In genomic region chr1:180604579-180604978, GRCm38 (mm10) we compare ENCODE assay signal across 10 mouse cellular contexts. TPM values are rescaled to one million over a fixed set of nuclear protein-coding genes. Genes with fewer than 3 reads are reported as not detected.
DNase-seq lines count a peak whose midpoint lies in the region; ATAC-seq lines count a peak whose summit lies in the region.
"Had no signal": no experiment of that assay in that cellular context is flagged by ENCODE, and none has a peak within 500 bp of the region (broad histone marks: within the 10 kb centered on the region; RNA-seq: fewer than 3 reads in every experiment).

No protein-coding gene starts in this region.

- WGBS in limb, embryonic 13.5 days, result 60% methylated on average over 4 of the region's 4 CpGs
- WGBS in limb, embryonic 10.5 days, result 75% methylated on average over 4 of the region's 4 CpGs
- 34% methylated on average over 4 of the region's 4 CpGs for WGBS in heart, embryonic 13.5 days
- WGBS in forebrain, embryonic 11.5 days, result 84% methylated on average over 4 of the region's 4 CpGs

- no peak overlapping the region for H3K9ac ChIP-seq in limb, embryonic 13.5 days
- no peak overlapping the region for H3K9ac ChIP-seq in heart, embryonic 13.5 days
- H3K9ac ChIP-seq in forebrain, embryonic 11.5 days (ENCODE audit: low read length), result no peak overlapping the region
- H3K9ac ChIP-seq: hindbrain, embryonic 15.5 days; neural tube, embryonic 12.5 days had no signal

- H3K9me3 ChIP-seq in limb, embryonic 13.5 days, result no peaks in the 10 kb centered on the region
- no peaks in the 10 kb centered on the region for H3K9me3 ChIP-seq in limb, embryonic 10.5 days (replicated peaks)
- no peaks in the 10 kb centered on the region for H3K9me3 ChIP-seq in heart, embryonic 13.5 days
- no peaks in the 10 kb centered on the region for H3K9me3 ChIP-seq in forebrain, embryonic 11.5 days (ENCODE audit: control insufficient read depth, low read length)
- H3K9me3 ChIP-seq: hindbrain, embryonic 15.5 days; neural tube, embryonic 12.5 days had no signal

- H3K27me3 ChIP-seq in limb, embryonic 13.5 days, result no peaks in the 10 kb centered on the region
- no peaks in the 10 kb centered on the region for H3K27me3 ChIP-seq in limb, embryonic 10.5 days (ENCODE audit: low read depth, poor library complexity, severe bottlenecking)
- no peaks in the 10 kb centered on the region for H3K27me3 ChIP-seq in heart, embryonic 13.5 days (replicated peaks)
- H3K27me3 ChIP-seq in forebrain, embryonic 11.5 days (ENCODE audit: control insufficient read depth, insufficient read depth, low read length), result no peaks in the 10 kb centered on the region
- H3K27me3 ChIP-seq: hindbrain, embryonic 15.5 days; neural tube, embryonic 12.5 days had no signal

- intact Hi-C loops in left cerebral cortex, postnatal 10 days (cut with DNase I), result no loop called here

- no peak overlapping the region for H3K4me2 ChIP-seq in limb, embryonic 13.5 days (replicated peaks)
- H3K4me2 ChIP-seq in heart, embryonic 13.5 days, result peak overlapping the region; percentile 13; the same call in 1 of the 2 replicates
- H3K4me2 ChIP-seq in forebrain, embryonic 11.5 days (ENCODE audit: low read depth, low read length, severe bottlenecking), result no peak overlapping the region
- H3K4me2 ChIP-seq: hindbrain, embryonic 15.5 days; neural tube, embryonic 12.5 days had no signal

- peak; percentile 59; the same call in 1 of the 2 replicates for ATAC-seq in limb, embryonic 13.5 days (ENCODE audit: low FRiP score, low read depth)
- ATAC-seq in heart, embryonic 13.5 days (ENCODE audit: extremely low read depth, insufficient number of reproducible peaks, low FRiP score, low TSS enrichment), result peak; percentile 44; the same call in 1 of the 2 replicates
- ATAC-seq in forebrain, embryonic 11.5 days (replicated peaks; ENCODE audit: low FRiP score), result no peak

- peaks cover 51% of the 10 kb centered on the region for H3K36me3 ChIP-seq in limb, embryonic 13.5 days
- H3K36me3 ChIP-seq in limb, embryonic 10.5 days, result peaks cover 63% of the 10 kb centered on the region
- peaks cover 40% of the 10 kb centered on the region for H3K36me3 ChIP-seq in heart, embryonic 13.5 days
- peaks cover 5% of the 10 kb centered on the region; the same call in 1 of the 2 replicates for H3K36me3 ChIP-seq in forebrain, embryonic 11.5 days (ENCODE audit: control insufficient read depth, insufficient read depth, low read length)

- no peak overlapping the region for H3K4me3 ChIP-seq in limb, embryonic 13.5 days
- H3K4me3 ChIP-seq in limb, embryonic 10.5 days, result no peak overlapping the region
- no peak overlapping the region for H3K4me3 ChIP-seq in heart, embryonic 13.5 days
- no peak overlapping the region for H3K4me3 ChIP-seq in forebrain, embryonic 11.5 days (ENCODE audit: low read depth, low read length)
- H3K4me3 ChIP-seq: hindbrain, embryonic 15.5 days; neural tube, embryonic 12.5 days had no signal

- H3K4me1 ChIP-seq in limb, embryonic 13.5 days, result 0 out of 2 replicates have a peak, but pooled peaks cover 3% of the 10 kb centered on the region
- no peaks in the 10 kb centered on the region for H3K4me1 ChIP-seq in limb, embryonic 10.5 days
- peaks cover 29% of the 10 kb centered on the region for H3K4me1 ChIP-seq in heart, embryonic 13.5 days
- no peaks in the 10 kb centered on the region for H3K4me1 ChIP-seq in forebrain, embryonic 11.5 days (replicated peaks; ENCODE audit: control insufficient read depth, insufficient read depth, low read length)
- H3K4me1 ChIP-seq: hindbrain, embryonic 15.5 days; neural tube, embryonic 12.5 days had no signal

- H3K27ac ChIP-seq in limb, embryonic 13.5 days, result no peak overlapping the region
- no peak overlapping the region for H3K27ac ChIP-seq in limb, embryonic 10.5 days
- peak overlapping the region; percentile 80 for H3K27ac ChIP-seq in heart, embryonic 13.5 days (replicated peaks)
- no peak overlapping the region for H3K27ac ChIP-seq in forebrain, embryonic 11.5 days (ENCODE audit: low read depth, low read length)
- H3K27ac ChIP-seq: hindbrain, embryonic 15.5 days; neural tube, embryonic 12.5 days had no signal

- DNase-seq in limb, embryonic 10.5 days (ENCODE audit: low spot score), result no peak
- peak; percentile 76 to 80 for DNase-seq in cerebellum, postnatal 14 days
- peak; percentile 70 to 73 for DNase-seq in left cerebral cortex, postnatal 10 days (ENCODE audit: extremely low spot score in 1 of 2, low spot score in 2 of 2)
- DNase-seq in thymus, postnatal 0 days (ENCODE audit: low spot score), result no peak
- DNase-seq in forebrain, embryonic 11.5 days (ENCODE audit: low spot score), result no peak
- DNase-seq in urinary bladder, postnatal 10 days (ENCODE audit: low spot score), result no peak

RNA-seq across cellular contexts. Expression of gene Parp1, which starts 35.9 kb away (rescaled TPM):
- polyA plus RNA-seq in limb, embryonic 13.5 days (2015; fragmentation: Nextera tagmentation; extraction: Ambion mirVana), result 139 and 144 TPM in 2 replicates
- 267 and 278 TPM in 2 replicates for polyA plus RNA-seq in limb, embryonic 10.5 days (2016; fragmentation: Nextera tagmentation; extraction: Ambion mirVana)
- polyA plus RNA-seq in heart, embryonic 13.5 days (2015; fragmentation: Nextera tagmentation; extraction: Ambion mirVana), result 85.0 and 85.4 TPM in 2 replicates
- total RNA-seq in left cerebral cortex, postnatal 10 days (2021), result 100 to 1,000 TPM; 102 to 104 TPM
- polyA plus RNA-seq in thymus, postnatal 0 days (2015; fragmentation: Nextera tagmentation; extraction: Ambion mirVana), result 86.1 and 90.0 TPM in 2 replicates
- polyA plus RNA-seq in forebrain, embryonic 11.5 days (2014; fragmentation: Nextera tagmentation; extraction: Ambion mirVana), result 276 and 281 TPM in 2 replicates

RNA-seq across cellular contexts. Expression of gene Lin9, which starts 36.4 kb away (rescaled TPM):
- polyA plus RNA-seq in limb, embryonic 13.5 days (2015; fragmentation: Nextera tagmentation; extraction: Ambion mirVana), result 19.8 and 21.4 TPM in 2 replicates
- 18.3 and 24.9 TPM in 2 replicates for polyA plus RNA-seq in limb, embryonic 10.5 days (2016; fragmentation: Nextera tagmentation; extraction: Ambion mirVana)
- polyA plus RNA-seq in heart, embryonic 13.5 days (2015; fragmentation: Nextera tagmentation; extraction: Ambion mirVana), result 12.1 and 14.4 TPM in 2 replicates
- 1 to 10 TPM; 4.3 to 4.7 TPM for total RNA-seq in left cerebral cortex, postnatal 10 days (2021)
- 22.6 and 22.9 TPM in 2 replicates for polyA plus RNA-seq in thymus, postnatal 0 days (2015; fragmentation: Nextera tagmentation; extraction: Ambion mirVana)
- polyA plus RNA-seq in forebrain, embryonic 11.5 days (2014; fragmentation: Nextera tagmentation; extraction: Ambion mirVana), result 28.0 and 31.0 TPM in 2 replicates

Comparison
In these comparisons a context has a peak if more than half of its experiments do, and no peak if none do; other contexts are left out.
1. DNase-seq: peak in cerebellum, postnatal 14 days (2 of 2) and left cerebral cortex, postnatal 10 days (2 of 2); none in limb, embryonic 10.5 days (single experiment), thymus, postnatal 0 days (single experiment), forebrain, embryonic 11.5 days (single experiment) and urinary bladder, postnatal 10 days (single experiment).